Mouse (Mus musculus): ENCODE measurements around the gene Ssu72. TPM values are rescaled to one million over a fixed set of nuclear protein-coding genes. Genes with fewer than 3 reads are reported as not detected.
"Not testable (repeated sequence)": the region's sequence is repeated elsewhere in the genome, so short reads cannot be mapped to it uniquely, and the experiment has no call there.

Gene Ssu72
- total RNA-seq (2018; cell fraction: chromatin; rRNA removed), result 100 to 1,000 TPM in 20 of 26 experiments, 10 to 100 TPM in 6; 52.4 to 177 (median 111) TPM
- 100 to 1,000 TPM; 110 to 201 (median 135) TPM for total RNA-seq (2018; cell fraction: cytosol; rRNA removed)
- total RNA-seq (2018; cell fraction: nucleus; rRNA removed), result 100 to 1,000 TPM in 14 of 26 experiments, 10 to 100 TPM in 12; 78.9 to 193 (median 101) TPM
- 125 to 264 TPM (median 166 TPM) in 3 replicates for polyA plus RNA-seq (2018)

- Histone ChIP-seq H3K27ac (peak within 1 kb of the TSS; percentile 89), H3K79me2 (ENCODE audit: inconsistent target) (peaks cover 49% of the 10 kb centered on the region), H3K36me3 (ENCODE audit: inconsistent target) (no peaks in the 10 kb centered on the region), H3K4me3 (ENCODE audit: inconsistent target) (peak within 1 kb of the TSS; percentile 75)
- under 1% methylated on average over 82 of the region's 83 CpGs for WGBS (ENCODE audit: missing documents)
Observed at GRCm38 (mm10) chr4:155704721-155705591, at the start of gene Ssu72. Ssu72 (plus strand) TSS chr4:155704800.

GRCm38 (mm10) chr4:155656214-155656751, 48.3 kb upstream of the Ssu72 start:
- H3K79me2 ChIP-seq (ENCODE audit: inconsistent target), result no peaks in the 10 kb centered on the region
- peaks cover 17% of the 10 kb centered on the region; the same call in 1 of the 2 replicates for H3K36me3 ChIP-seq (ENCODE audit: inconsistent target)
- H3K4me3 ChIP-seq (ENCODE audit: inconsistent target), result no peak overlapping the region
- 97% methylated on average over 11 of the region's 13 CpGs for WGBS (ENCODE audit: missing documents)
- H3K27ac ChIP-seq, result no peak overlapping the region

- no peaks in the 10 kb centered on the region for H3K79me2 ChIP-seq (ENCODE audit: inconsistent target)
- no peak overlapping the region for H3K27ac ChIP-seq
- peaks cover 34% of the 10 kb centered on the region; the same call in 1 of the 2 replicates for H3K36me3 ChIP-seq (ENCODE audit: inconsistent target)
- 92% methylated on average over 10 of the region's 10 CpGs for WGBS (ENCODE audit: missing documents)
- no peak overlapping the region for H3K4me3 ChIP-seq (ENCODE audit: inconsistent target)
Observed at GRCm38 (mm10) chr4:155658961-155659360, 45.6 kb upstream of the Ssu72 start.

- 94% methylated on average over 12 of the region's 12 CpGs for WGBS (ENCODE audit: missing documents)
- Histone ChIP-seq H3K79me2 (ENCODE audit: inconsistent target) (no peaks in the 10 kb centered on the region), H3K27ac (no peak overlapping the region), H3K4me3 (ENCODE audit: inconsistent target) (no peak overlapping the region), H3K36me3 (ENCODE audit: inconsistent target) (peaks cover 34% of the 10 kb centered on the region; the same call in 1 of the 2 replicates)
Observed at GRCm38 (mm10) chr4:155660641-155661040, 44.0 kb upstream of the Ssu72 start.

- peaks cover 8% of the 10 kb centered on the region; the same call in 1 of the 2 replicates for H3K79me2 ChIP-seq (ENCODE audit: inconsistent target)
- H3K4me3 ChIP-seq (ENCODE audit: inconsistent target), result no peak overlapping the region
- H3K36me3 ChIP-seq (ENCODE audit: inconsistent target), result peaks cover 15% of the 10 kb centered on the region; the same call in 1 of the 2 replicates
- 0 out of 2 replicates have a peak overlapping the region, but pooled peaks have one; percentile 2 for H3K27ac ChIP-seq
Observed at GRCm38 (mm10) chr4:155666903-155667302, 37.7 kb upstream of the Ssu72 start.

- Histone ChIP-seq H3K4me3 (ENCODE audit: inconsistent target) (peak within 1 kb of the TSS; percentile 65), H3K79me2 (ENCODE audit: inconsistent target) (peaks cover 8% of the 10 kb centered on the region; the same call in 1 of the 2 replicates), H3K36me3 (ENCODE audit: inconsistent target) (no peaks in the 10 kb centered on the region; the same call in 1 of the 2 replicates), H3K27ac (peak within 1 kb of the TSS; percentile 81)
- whole genome bisulfite sequencing (ENCODE audit: missing documents), result under 1% methylated on average over 72 of the region's 73 CpGs
Observed at GRCm38 (mm10) chr4:155668689-155669597, 35.7 kb upstream of the Ssu72 start, which contains the start of gene Mib2. Mib2 (minus strand) TSS chr4:155669198.

- H3K27ac ChIP-seq, result peak overlapping the region; percentile 81
- H3K79me2 ChIP-seq (ENCODE audit: inconsistent target), result peaks cover 8% of the 10 kb centered on the region; the same call in 1 of the 2 replicates
- H3K36me3 ChIP-seq (ENCODE audit: inconsistent target), result no peaks in the 10 kb centered on the region; the same call in 1 of the 2 replicates
- peak overlapping the region; percentile 65 for H3K4me3 ChIP-seq (ENCODE audit: inconsistent target)
- 2% methylated on average over 8 of the region's 8 CpGs for WGBS (ENCODE audit: missing documents)
Observed at GRCm38 (mm10) chr4:155669598-155670075, 35.0 kb upstream of the Ssu72 start.

- not testable (repeated sequence) for H3K4me3 ChIP-seq (ENCODE audit: inconsistent target); H3K36me3 ChIP-seq (ENCODE audit: inconsistent target); H3K27ac ChIP-seq; H3K79me2 ChIP-seq (ENCODE audit: inconsistent target)
- 93% methylated on average over 4 of the region's 4 CpGs for WGBS (ENCODE audit: missing documents)
Observed at GRCm38 (mm10) chr4:155670236-155670635, 34.4 kb upstream of the Ssu72 start.

GRCm38 (mm10) chr4:155672082-155672481, 32.5 kb upstream of the Ssu72 start:
- Histone ChIP-seq H3K4me3 (ENCODE audit: inconsistent target) (no peak overlapping the region), H3K36me3 (ENCODE audit: inconsistent target) (no peaks in the 10 kb centered on the region), H3K79me2 (ENCODE audit: inconsistent target) (peaks cover 8% of the 10 kb centered on the region; the same call in 1 of the 2 replicates), H3K27ac (no peak overlapping the region)
- WGBS (ENCODE audit: missing documents), result no CpG with 5 or more reads among the region's 2 CpGs

GRCm38 (mm10) chr4:155675991-155676390, 28.6 kb upstream of the Ssu72 start:
- WGBS (ENCODE audit: missing documents), result 83% methylated on average over 2 of the region's 2 CpGs
- no peak overlapping the region for H3K4me3 ChIP-seq (ENCODE audit: inconsistent target)
- no peaks in the 10 kb centered on the region for H3K36me3 ChIP-seq (ENCODE audit: inconsistent target)

GRCm38 (mm10) chr4:155683670-155684277, 20.8 kb upstream of the Ssu72 start:
- not testable (repeated sequence) for H3K4me3 ChIP-seq (ENCODE audit: inconsistent target); H3K79me2 ChIP-seq (ENCODE audit: inconsistent target); H3K27ac ChIP-seq; H3K36me3 ChIP-seq (ENCODE audit: inconsistent target)
- WGBS (ENCODE audit: missing documents), result 79% methylated on average over 9 of the region's 19 CpGs

More at GRCm38 (mm10) chr4:155675991-155676390, 28.6 kb upstream of the Ssu72 start:
- Histone ChIP-seq H3K79me2 (ENCODE audit: inconsistent target) (no peaks in the 10 kb centered on the region), H3K27ac (no peak overlapping the region)

- not testable (repeated sequence) for H3K79me2 ChIP-seq (ENCODE audit: inconsistent target); H3K4me3 ChIP-seq (ENCODE audit: inconsistent target); H3K27ac ChIP-seq; H3K36me3 ChIP-seq (ENCODE audit: inconsistent target)
- 95% methylated on average over 4 of the region's 4 CpGs for WGBS (ENCODE audit: missing documents)
Observed at GRCm38 (mm10) chr4:155687764-155688163, 16.8 kb upstream of the Ssu72 start.

- Histone ChIP-seq H3K36me3 (ENCODE audit: inconsistent target) (no peaks in the 10 kb centered on the region), H3K27ac (no peak overlapping the region), H3K4me3 (ENCODE audit: inconsistent target) (no peak overlapping the region), H3K79me2 (ENCODE audit: inconsistent target) (no peaks in the 10 kb centered on the region)
- WGBS (ENCODE audit: missing documents), result 82% methylated on average over 12 of the region's 12 CpGs
Observed at GRCm38 (mm10) chr4:155690571-155691375, 13.8 kb upstream of the Ssu72 start.
